Mouse (Mus musculus) embryonic fibroblast, embryonic 13.5 days (primary cell): ENCODE results near the gene Rab22a. TPM values are rescaled to one million over a fixed set of nuclear protein-coding genes. Genes with fewer than 3 reads are reported as not detected.

Experiments used
- H3K27ac ChIP-seq: 2 replicates; pipeline ENCODE4 v1.5.1; 2012; ENCODE audit warnings: low read length, control low read depth, inconsistent platforms; ENCODE audit not compliant: insufficient read depth
- H3K4me1 ChIP-seq: 2 replicates; pipeline ENCODE4 v1.6.1; 2011; ENCODE audit warnings: low read length; ENCODE audit not compliant: control insufficient read depth, insufficient read depth
- H3K4me3 ChIP-seq: 2 replicates; pipeline ENCODE4 v1.5.1; 2011; ENCODE audit warnings: mild to moderate bottlenecking, control low read depth, low read length; ENCODE audit not compliant: insufficient read depth
- CTCF ChIP-seq: IDR thresholded peaks from 2 replicates; pipeline ENCODE4 v1.5.1; 2011; ENCODE audit warnings: mild to moderate bottlenecking, control low read depth, low read length, moderate library complexity, borderline replicate concordance; ENCODE audit not compliant: insufficient read depth
- POLR2A ChIP-seq: IDR thresholded peaks from 2 replicates; pipeline ENCODE4 v1.6.1; 2011; ENCODE audit warnings: low read depth, mild to moderate bottlenecking, control low read depth, low read length, moderate library complexity
- polyA plus RNA-seq: library from polyadenylated mRNA; stranded (reverse); fragments of >200 nt; gene quantifications from 2 replicates; pipeline ENCODE4 v1.2.4, GENCODE M21; 2011; ENCODE audit warnings: low read depth; ENCODE audit not compliant: missing spikeins, insufficient read length

Gene Rab22a
- polyA plus RNA-seq, 1 experiment = 54.5 TPM

GRCm38 (mm10) chr2:173665271-173665670 is 5.7 kb downstream of the Rab22a start:
- TF ChIP-seq POLR2A = no peak
- TF ChIP-seq CTCF = no peak
- no peak overlapping the region for H3K4me3 ChIP-seq
- H3K4me1 ChIP-seq = peaks cover 3% of the 10 kb centered on the region; the same call in 1 of the 2 replicates
- no peak overlapping the region for H3K27ac ChIP-seq

- Histone ChIP-seq H3K4me3 (no peak overlapping the region), H3K27ac (no peak overlapping the region), H3K4me1 (no peaks in the 10 kb centered on the region; the same call in 1 of the 2 replicates)
- no peak for TF ChIP-seq POLR2A
- TF ChIP-seq CTCF = no peak
Observed at GRCm38 (mm10) chr2:173666876-173667275, 7.3 kb downstream of the Rab22a start.

- Histone ChIP-seq H3K4me3 (no peak overlapping the region), H3K27ac (no peak overlapping the region), H3K4me1 (peaks cover 8% of the 10 kb centered on the region)
- no peak for TF ChIP-seq POLR2A
- no peak for TF ChIP-seq CTCF
Observed at GRCm38 (mm10) chr2:173672328-173672896, 12.9 kb downstream of the Rab22a start.

GRCm38 (mm10) chr2:173673469-173673868 is 13.9 kb downstream of the Rab22a start:
- H3K27ac ChIP-seq = no peak overlapping the region
- H3K4me3 ChIP-seq = no peak overlapping the region
- TF ChIP-seq POLR2A (no peak), CTCF (no peak)
- H3K4me1 ChIP-seq = peaks cover 8% of the 10 kb centered on the region

- Histone ChIP-seq H3K27ac (no peak overlapping the region), H3K4me3 (no peak overlapping the region), H3K4me1 (peaks cover 8% of the 10 kb centered on the region)
- TF ChIP-seq CTCF = no peak
- no peak for TF ChIP-seq POLR2A
Observed at GRCm38 (mm10) chr2:173678593-173678992, 19.0 kb downstream of the Rab22a start.

GRCm38 (mm10) chr2:173679217-173679616 is 19.7 kb downstream of the Rab22a start:
- H3K4me1 ChIP-seq = peaks cover 5% of the 10 kb centered on the region
- H3K4me3 ChIP-seq = no peak overlapping the region
- no peak overlapping the region for H3K27ac ChIP-seq
- no peak for TF ChIP-seq CTCF
- TF ChIP-seq POLR2A = no peak

GRCm38 (mm10) chr2:173680153-173680552 is 20.6 kb downstream of the Rab22a start:
- Histone ChIP-seq H3K4me3 (no peak overlapping the region), H3K27ac (no peak overlapping the region), H3K4me1 (peaks cover 5% of the 10 kb centered on the region)
- TF ChIP-seq CTCF (no peak), POLR2A (no peak)

GRCm38 (mm10) chr2:173682773-173683172 is 23.2 kb downstream of the Rab22a start:
- TF ChIP-seq CTCF (no peak), POLR2A (no peak)
- H3K4me3 ChIP-seq = no peak overlapping the region
- peaks cover 5% of the 10 kb centered on the region for H3K4me1 ChIP-seq
- H3K27ac ChIP-seq = no peak overlapping the region

GRCm38 (mm10) chr2:173685781-173686361 is 26.3 kb downstream of the Rab22a start:
- H3K27ac ChIP-seq = no peak overlapping the region
- H3K4me3 ChIP-seq = no peak overlapping the region
- H3K4me1 ChIP-seq = no peaks in the 10 kb centered on the region
- no peak for TF ChIP-seq CTCF
- TF ChIP-seq POLR2A = no peak

- TF ChIP-seq CTCF (no peak), POLR2A (no peak)
Observed at GRCm38 (mm10) chr2:173687363-173687762, 27.8 kb downstream of the Rab22a start.

More at GRCm38 (mm10) chr2:173687363-173687762, 27.8 kb downstream of the Rab22a start:
- Histone ChIP-seq H3K4me1 (no peaks in the 10 kb centered on the region), H3K4me3 (no peak overlapping the region), H3K27ac (no peak overlapping the region)
